Mouse (Mus musculus) brain, embryonic 14.5 days (tissue): ENCODE data around the gene Slc9a3.

ENCODE experiments used
- CTCF ChIP-seq: fragments of 200-500 bp; IDR thresholded peaks from 2 replicates; pipeline ENCODE4 v1.5.1; 2012; ENCODE audit warnings: inconsistent platforms, mild to moderate bottlenecking, moderate library complexity, borderline replicate concordance; ENCODE audit not compliant: insufficient read depth, insufficient read length; ENCODE audit errors: extremely low read depth
- POLR2A ChIP-seq: fragments of 200-500 bp; IDR thresholded peaks from 2 replicates; pipeline ENCODE4 v1.6.1; 2012; ENCODE audit warnings: mild to moderate bottlenecking, inconsistent platforms, borderline replicate concordance; ENCODE audit not compliant: poor library complexity, insufficient read depth, insufficient read length, severe bottlenecking; ENCODE audit errors: extremely low read depth

DNA sequence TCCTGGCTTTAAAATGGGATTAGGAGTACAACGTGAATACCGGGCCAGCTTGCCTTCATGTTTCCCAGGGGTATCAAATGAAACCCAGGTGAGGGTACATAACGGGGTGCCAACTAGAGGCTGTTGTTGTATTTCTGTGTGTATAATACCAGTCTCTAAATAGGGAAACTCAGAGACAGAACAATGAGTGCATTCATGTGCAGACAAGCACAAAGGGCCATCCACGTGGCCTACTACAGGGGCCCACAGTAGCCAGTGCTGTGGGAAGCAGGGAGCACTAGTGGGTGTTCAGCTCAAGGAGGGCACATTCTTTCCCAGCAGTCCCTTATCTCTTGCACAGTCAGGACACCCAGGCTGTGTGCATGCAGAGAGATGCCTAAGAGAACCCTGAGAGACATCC is 8.7 kb upstream of the Slc9a3 start:
- no peak for TF ChIP-seq CTCF
- no peak for TF ChIP-seq POLR2A
